Mouse (Mus musculus): Measurements from ENCODE around the gene Gm20671. TPM values are rescaled to one million over a fixed set of nuclear protein-coding genes. Genes with fewer than 3 reads are reported as not detected.

Gm20671 gene
- polyA plus RNA-seq, 1 experiment from 2014 or later, result not detected

GRCm38 (mm10) chr5:32717726-32718125 lies 109.2 kb downstream of the Gm20671 start:
- H3K27me3 ChIP-seq (replicated peaks; ENCODE audit: control insufficient read depth, insufficient read depth, low read length), result no peaks in the 10 kb centered on the region
- H3K9me3 ChIP-seq (replicated peaks; ENCODE audit: control insufficient read depth, low read length), result no peaks in the 10 kb centered on the region
- H3K9ac ChIP-seq (ENCODE audit: low read length), result no peak overlapping the region
- H3K4me1 ChIP-seq (ENCODE audit: control insufficient read depth, insufficient read depth, low read length), result no peaks in the 10 kb centered on the region
- H3K36me3 ChIP-seq (ENCODE audit: control insufficient read depth, insufficient read depth, low read length), result no peaks in the 10 kb centered on the region
- ATAC-seq, result no peak
- DNase-seq (ENCODE audit: low spot score), result no peak
- H3K4me2 ChIP-seq (ENCODE audit: low read length), result no peak overlapping the region
- WGBS, result 55% methylated on average over 1 of the region's 1 CpGs
- no peak overlapping the region for H3K27ac ChIP-seq (ENCODE audit: low read depth, low read length)
- H3K4me3 ChIP-seq (ENCODE audit: low read depth, low read length), result no peak overlapping the region

GRCm38 (mm10) chr5:32713703-32714467 lies 113.0 kb downstream of the Gm20671 start:
- DNase-seq (ENCODE audit: low spot score) (peak; percentile 100), ATAC-seq (peak; percentile 99)
- Histone ChIP-seq H3K27me3 (replicated peaks; ENCODE audit: control insufficient read depth, insufficient read depth, low read length) (no peaks in the 10 kb centered on the region), H3K36me3 (ENCODE audit: control insufficient read depth, insufficient read depth, low read length) (no peaks in the 10 kb centered on the region), H3K4me2 (ENCODE audit: low read length) (peak overlapping the region; percentile 71), H3K27ac (ENCODE audit: low read depth, low read length) (peak overlapping the region; percentile 82), H3K4me3 (ENCODE audit: low read depth, low read length) (peak overlapping the region; percentile 63), H3K4me1 (ENCODE audit: control insufficient read depth, insufficient read depth, low read length) (no peaks in the 10 kb centered on the region), H3K9ac (ENCODE audit: low read length) (peak overlapping the region; percentile 68), H3K9me3 (replicated peaks; ENCODE audit: control insufficient read depth, low read length) (no peaks in the 10 kb centered on the region)
- WGBS, result under 1% methylated on average over 55 of the region's 55 CpGs

- no peaks in the 10 kb centered on the region for H3K9me3 ChIP-seq (replicated peaks; ENCODE audit: control insufficient read depth, low read length)
- ATAC-seq (no peak), DNase-seq (ENCODE audit: low spot score) (peak; percentile 48)
- no peaks in the 10 kb centered on the region for H3K36me3 ChIP-seq (ENCODE audit: control insufficient read depth, insufficient read depth, low read length)
- H3K4me3 ChIP-seq (ENCODE audit: low read depth, low read length), result peak overlapping the region; percentile 63
- no peaks in the 10 kb centered on the region for H3K27me3 ChIP-seq (replicated peaks; ENCODE audit: control insufficient read depth, insufficient read depth, low read length)
- no peaks in the 10 kb centered on the region for H3K4me1 ChIP-seq (ENCODE audit: control insufficient read depth, insufficient read depth, low read length)
- WGBS, result 15% methylated on average over 2 of the region's 2 CpGs
- peak overlapping the region; percentile 71 for H3K4me2 ChIP-seq (ENCODE audit: low read length)
- peak overlapping the region; percentile 68 for H3K9ac ChIP-seq (ENCODE audit: low read length)
- peak overlapping the region; percentile 82 for H3K27ac ChIP-seq (ENCODE audit: low read depth, low read length)
These were observed 113.7 kb downstream of the Gm20671 start for GRCm38 (mm10) chr5:32713042-32713702.

- Histone ChIP-seq H3K4me2 (ENCODE audit: low read length) (no peak overlapping the region), H3K9ac (ENCODE audit: low read length) (no peak overlapping the region), H3K36me3 (ENCODE audit: control insufficient read depth, insufficient read depth, low read length) (no peaks in the 10 kb centered on the region), H3K27me3 (replicated peaks; ENCODE audit: control insufficient read depth, insufficient read depth, low read length) (no peaks in the 10 kb centered on the region), H3K4me1 (ENCODE audit: control insufficient read depth, insufficient read depth, low read length) (no peaks in the 10 kb centered on the region), H3K27ac (ENCODE audit: low read depth, low read length) (no peak overlapping the region), H3K4me3 (ENCODE audit: low read depth, low read length) (no peak overlapping the region), H3K9me3 (replicated peaks; ENCODE audit: control insufficient read depth, low read length) (no peaks in the 10 kb centered on the region)
- DNase-seq (ENCODE audit: low spot score) (peak; percentile 20), ATAC-seq (no peak)
- WGBS, result 66% methylated on average over 4 of the region's 4 CpGs
These were observed 114.5 kb downstream of the Gm20671 start for GRCm38 (mm10) chr5:32712221-32713041.

- H3K4me1 ChIP-seq (ENCODE audit: control insufficient read depth, insufficient read depth, low read length), result no peaks in the 10 kb centered on the region
- no peaks in the 10 kb centered on the region for H3K9me3 ChIP-seq (replicated peaks; ENCODE audit: control insufficient read depth, low read length)
- ATAC-seq (no peak), DNase-seq (ENCODE audit: low spot score) (no peak)
- H3K27ac ChIP-seq (ENCODE audit: low read depth, low read length), result no peak overlapping the region
- H3K4me2 ChIP-seq (ENCODE audit: low read length), result no peak overlapping the region
- H3K27me3 ChIP-seq (replicated peaks; ENCODE audit: control insufficient read depth, insufficient read depth, low read length), result no peaks in the 10 kb centered on the region
- no peak overlapping the region for H3K4me3 ChIP-seq (ENCODE audit: low read depth, low read length)
- 69% methylated on average over 5 of the region's 5 CpGs for WGBS
- H3K9ac ChIP-seq (ENCODE audit: low read length), result no peak overlapping the region
- H3K36me3 ChIP-seq (ENCODE audit: control insufficient read depth, insufficient read depth, low read length), result no peaks in the 10 kb centered on the region
These were observed 115.4 kb downstream of the Gm20671 start for GRCm38 (mm10) chr5:32711485-32711884.

- Histone ChIP-seq H3K9me3 (replicated peaks; ENCODE audit: control insufficient read depth, low read length) (no peaks in the 10 kb centered on the region), H3K27ac (ENCODE audit: low read depth, low read length) (no peak overlapping the region), H3K27me3 (replicated peaks; ENCODE audit: control insufficient read depth, insufficient read depth, low read length) (no peaks in the 10 kb centered on the region), H3K4me2 (ENCODE audit: low read length) (no peak overlapping the region), H3K36me3 (ENCODE audit: control insufficient read depth, insufficient read depth, low read length) (no peaks in the 10 kb centered on the region), H3K9ac (ENCODE audit: low read length) (no peak overlapping the region), H3K4me1 (ENCODE audit: control insufficient read depth, insufficient read depth, low read length) (no peaks in the 10 kb centered on the region), H3K4me3 (ENCODE audit: low read depth, low read length) (no peak overlapping the region)
- ATAC-seq (no peak), DNase-seq (ENCODE audit: low spot score) (no peak)
- 86% methylated on average over 2 of the region's 2 CpGs for WGBS
These were observed 120.6 kb downstream of the Gm20671 start for GRCm38 (mm10) chr5:32706226-32706780.

- 79% methylated on average over 5 of the region's 5 CpGs for WGBS
- ATAC-seq, result no peak
- Histone ChIP-seq H3K27ac (ENCODE audit: low read depth, low read length) (no peak overlapping the region), H3K9me3 (replicated peaks; ENCODE audit: control insufficient read depth, low read length) (no peaks in the 10 kb centered on the region), H3K36me3 (ENCODE audit: control insufficient read depth, insufficient read depth, low read length) (no peaks in the 10 kb centered on the region), H3K4me2 (ENCODE audit: low read length) (no peak overlapping the region), H3K9ac (ENCODE audit: low read length) (no peak overlapping the region), H3K4me3 (ENCODE audit: low read depth, low read length) (no peak overlapping the region), H3K27me3 (replicated peaks; ENCODE audit: control insufficient read depth, insufficient read depth, low read length) (no peaks in the 10 kb centered on the region), H3K4me1 (ENCODE audit: control insufficient read depth, insufficient read depth, low read length) (no peaks in the 10 kb centered on the region)
- no peak for DNase-seq (ENCODE audit: low spot score)
These were observed 129.6 kb downstream of the Gm20671 start for GRCm38 (mm10) chr5:32697208-32697867.

- ATAC-seq (no peak), DNase-seq (ENCODE audit: low spot score) (no peak)
- H3K9me3 ChIP-seq (replicated peaks; ENCODE audit: control insufficient read depth, low read length), result no peaks in the 10 kb centered on the region
- H3K36me3 ChIP-seq (ENCODE audit: control insufficient read depth, insufficient read depth, low read length), result no peaks in the 10 kb centered on the region
- no peak overlapping the region for H3K9ac ChIP-seq (ENCODE audit: low read length)
- no peak overlapping the region for H3K4me3 ChIP-seq (ENCODE audit: low read depth, low read length)
- no peaks in the 10 kb centered on the region for H3K4me1 ChIP-seq (ENCODE audit: control insufficient read depth, insufficient read depth, low read length)
- 54% methylated on average over 2 of the region's 2 CpGs for WGBS
- no peaks in the 10 kb centered on the region for H3K27me3 ChIP-seq (replicated peaks; ENCODE audit: control insufficient read depth, insufficient read depth, low read length)
- H3K4me2 ChIP-seq (ENCODE audit: low read length), result no peak overlapping the region
- no peak overlapping the region for H3K27ac ChIP-seq (ENCODE audit: low read depth, low read length)
These were observed 133.5 kb downstream of the Gm20671 start for GRCm38 (mm10) chr5:32693411-32693810.

Measured in forebrain, embryonic 14.5 days (tissue).